Mouse (Mus musculus): ENCODE results near the gene Pwwp2b. TPM values are rescaled to one million over a fixed set of nuclear protein-coding genes. Genes with fewer than 3 reads are reported as not detected.

Gene Pwwp2b
- 1 to 10 TPM; 2.0 to 5.6 TPM for polyA plus RNA-seq (2017; shearing (Covaris generic))

GRCm38 (mm10) chr7:139247881-139248614 is at the start of gene Pwwp2b:
Gene Pwwp2b, plus strand, starts transcription at chr7:139248482.
- peak; percentile 78 for ATAC-seq

- ATAC-seq, result no peak
Measured at GRCm38 (mm10) chr7:139200108-139200507, 48.2 kb upstream of the Pwwp2b start.

GRCm38 (mm10) chr7:139201209-139201608 is 47.1 kb upstream of the Pwwp2b start:
- ATAC-seq, result no peak

- ATAC-seq, result peak; percentile 77
Measured at GRCm38 (mm10) chr7:139208023-139208772, 40.1 kb upstream of the Pwwp2b start.

GRCm38 (mm10) chr7:139208773-139209095 is 39.5 kb upstream of the Pwwp2b start:
- ATAC-seq, result no peak

GRCm38 (mm10) chr7:139211761-139212160 is 36.5 kb upstream of the Pwwp2b start:
- no peak for ATAC-seq

- peak; percentile 94 for ATAC-seq
Measured at GRCm38 (mm10) chr7:139212754-139213745, 35.2 kb upstream of the Pwwp2b start, which contains the start of the genes Lrrc27 and Stk32c. Gene Lrrc27, plus strand, starts transcription at chr7:139212988. Gene Stk32c, minus strand, starts transcription at chr7:139213307.

- no peak for ATAC-seq
Measured at GRCm38 (mm10) chr7:139213751-139214150, 34.5 kb upstream of the Pwwp2b start.

- no peak for ATAC-seq
Measured at GRCm38 (mm10) chr7:139214160-139214559, 34.1 kb upstream of the Pwwp2b start.

- ATAC-seq, result no peak
Measured at GRCm38 (mm10) chr7:139214596-139215340, 33.5 kb upstream of the Pwwp2b start.

- no peak for ATAC-seq
Measured at GRCm38 (mm10) chr7:139215516-139215915, 32.8 kb upstream of the Pwwp2b start.

GRCm38 (mm10) chr7:139215946-139216345 is 32.3 kb upstream of the Pwwp2b start:
- no peak for ATAC-seq

- no peak for ATAC-seq
Measured at GRCm38 (mm10) chr7:139216464-139216863, 31.8 kb upstream of the Pwwp2b start.

- no peak for ATAC-seq
Measured at GRCm38 (mm10) chr7:139217046-139217445, 31.2 kb upstream of the Pwwp2b start.

GRCm38 (mm10) chr7:139218641-139219415 is 29.5 kb upstream of the Pwwp2b start:
- ATAC-seq, result no peak

- no peak for ATAC-seq
Measured at GRCm38 (mm10) chr7:139219486-139219885, 28.8 kb upstream of the Pwwp2b start.

- ATAC-seq, result no peak
Measured at GRCm38 (mm10) chr7:139220303-139220702, 28.0 kb upstream of the Pwwp2b start.

- no peak for ATAC-seq
Measured at GRCm38 (mm10) chr7:139221072-139221471, 27.2 kb upstream of the Pwwp2b start.

- ATAC-seq, result no peak
Measured at GRCm38 (mm10) chr7:139221856-139222255, 26.4 kb upstream of the Pwwp2b start.

- no peak for ATAC-seq
Measured at GRCm38 (mm10) chr7:139222341-139222740, 25.9 kb upstream of the Pwwp2b start.

GRCm38 (mm10) chr7:139224070-139224469 is 24.2 kb upstream of the Pwwp2b start:
- ATAC-seq, result no peak
